Comparison of ENCODE assay signal across 9 mouse cellular contexts in genomic region chr8:72268356-72268755, GRCm38 (mm10). TPM values are rescaled to one million over a fixed set of nuclear protein-coding genes. Genes with fewer than 3 reads are reported as not detected.
DNase-seq lines count a peak whose midpoint lies in the region; ATAC-seq lines count a peak whose summit lies in the region.
"Had no signal": no experiment of that assay in that cellular context is flagged by ENCODE, and none has a peak within 500 bp of the region (broad histone marks: within the 10 kb centered on the region; RNA-seq: fewer than 3 reads in every experiment).

No protein-coding gene starts in this region.

- no peaks in the 10 kb centered on the region for H3K4me1 ChIP-seq in midbrain, embryonic 10.5 days
- no peaks in the 10 kb centered on the region for H3K4me1 ChIP-seq in midbrain, embryonic 11.5 days (ENCODE audit: control insufficient read depth, insufficient read depth, low read length)
- peaks cover 6 to 10% of the 10 kb centered on the region in 2 experiments for H3K4me1 ChIP-seq in heart, embryonic 14.5 days (ENCODE audit: control insufficient read depth in 2 of 2, insufficient read depth in 2 of 2, low read length in 2 of 2)
- no peaks in the 10 kb centered on the region for H3K4me1 ChIP-seq in midbrain, embryonic 15.5 days

- no peaks in the 10 kb centered on the region for H3K9me3 ChIP-seq in midbrain, embryonic 10.5 days (replicated peaks)
- H3K9me3 ChIP-seq in midbrain, embryonic 11.5 days (ENCODE audit: control insufficient read depth, low read length): no peaks in the 10 kb centered on the region
- H3K9me3 ChIP-seq in heart, embryonic 14.5 days (ENCODE audit: control insufficient read depth, low read length): no peaks in the 10 kb centered on the region
- no peaks in the 10 kb centered on the region for H3K9me3 ChIP-seq in midbrain, embryonic 15.5 days

- no peak for ATAC-seq in midbrain, embryonic 11.5 days (ENCODE audit: low FRiP score)
- ATAC-seq in heart, embryonic 14.5 days (ENCODE audit: insufficient number of reproducible peaks, insufficient read depth, low FRiP score, low read depth): peak; percentile 86
- peak; percentile 85 for ATAC-seq in megakaryocyte progenitor cell, adult 5-6 weeks (replicated peaks; ENCODE audit: poor library complexity)
- no peak for ATAC-seq in midbrain, embryonic 15.5 days (replicated peaks)

- 0 out of 2 replicates have a peak overlapping the region, but pooled peaks have one; percentile 17 for H3K27ac ChIP-seq in midbrain, embryonic 10.5 days (replicated peaks)
- no peak overlapping the region for H3K27ac ChIP-seq in midbrain, embryonic 11.5 days (ENCODE audit: low read depth, low read length)
- H3K27ac ChIP-seq in heart, embryonic 14.5 days (replicated peaks in 1 of 2; ENCODE audit: control insufficient read depth in 1 of 2, insufficient read depth in 1 of 2, low read depth in 2 of 2, low read length in 2 of 2): peak overlapping the region; percentile 83 to 87
- H3K27ac ChIP-seq in midbrain, embryonic 15.5 days: no peak overlapping the region

- 89% methylated on average over 15 of the region's 15 CpGs for WGBS in midbrain, embryonic 10.5 days
- 91% methylated on average over 15 of the region's 15 CpGs for WGBS in midbrain, embryonic 11.5 days
- WGBS in heart, embryonic 14.5 days: 22% methylated on average over 15 of the region's 15 CpGs
- WGBS in midbrain, embryonic 15.5 days: 90% methylated on average over 15 of the region's 15 CpGs

- no peaks in the 10 kb centered on the region for H3K36me3 ChIP-seq in midbrain, embryonic 10.5 days
- no peaks in the 10 kb centered on the region for H3K36me3 ChIP-seq in midbrain, embryonic 11.5 days (ENCODE audit: control insufficient read depth, insufficient read depth, low read length)
- H3K36me3 ChIP-seq in heart, embryonic 14.5 days (ENCODE audit: control insufficient read depth, insufficient read depth, low read length): no peaks in the 10 kb centered on the region
- no peaks in the 10 kb centered on the region for H3K36me3 ChIP-seq in midbrain, embryonic 15.5 days (replicated peaks)

- H3K4me2 ChIP-seq in midbrain, embryonic 11.5 days: no peak overlapping the region
- H3K4me2 ChIP-seq in heart, embryonic 14.5 days (ENCODE audit: low read length): peak overlapping the region; percentile 47
- H3K4me2 ChIP-seq in midbrain, embryonic 15.5 days: no peak overlapping the region

- H3K4me3 ChIP-seq in midbrain, embryonic 10.5 days: no peak overlapping the region
- no peak overlapping the region for H3K4me3 ChIP-seq in midbrain, embryonic 11.5 days (ENCODE audit: low read depth, low read length)
- no peak overlapping the region for H3K4me3 ChIP-seq in heart, embryonic 14.5 days (ENCODE audit: control insufficient read depth in 1 of 2, insufficient read depth in 1 of 2, low read depth in 1 of 2, low read length in 2 of 2)
- no peak overlapping the region for H3K4me3 ChIP-seq in midbrain, embryonic 15.5 days

- H3K9ac ChIP-seq in midbrain, embryonic 11.5 days (ENCODE audit: low read length): no peak overlapping the region
- H3K9ac ChIP-seq in heart, embryonic 14.5 days (ENCODE audit: low read length): peak overlapping the region; percentile 45
- H3K9ac ChIP-seq in midbrain, embryonic 15.5 days: no peak overlapping the region

- no peaks in the 10 kb centered on the region for H3K27me3 ChIP-seq in midbrain, embryonic 10.5 days (ENCODE audit: low read depth, poor library complexity, severe bottlenecking)
- H3K27me3 ChIP-seq in midbrain, embryonic 11.5 days (ENCODE audit: control insufficient read depth, insufficient read depth, low read length): no peaks in the 10 kb centered on the region
- H3K27me3 ChIP-seq in heart, embryonic 14.5 days (ENCODE audit: control insufficient read depth, insufficient read depth, low read length): no peaks in the 10 kb centered on the region
- no peaks in the 10 kb centered on the region for H3K27me3 ChIP-seq in midbrain, embryonic 15.5 days (replicated peaks)

- DNase-seq in midbrain, embryonic 10.5 days (ENCODE audit: low spot score): no peak
- DNase-seq in midbrain, embryonic 11.5 days (ENCODE audit: low spot score, missing footprints): no peak
- peak; percentile 47 for DNase-seq in c-Kit-positive CD71-positive TER-119-positive erythroid progenitor cells, embryonic 14.5 days (ENCODE audit: low spot score)
- DNase-seq in kidney, postnatal 36 days: peak; percentile 83 to 91
- no peak for DNase-seq in cerebellum, postnatal 14 days

RNA-seq across cellular contexts. Expression of gene Ap1m1, which starts 28.5 kb away (rescaled TPM):
- polyA plus RNA-seq in midbrain, embryonic 10.5 days (2016; fragmentation: Nextera tagmentation; extraction: Ambion mirVana): 201 and 235 TPM in 2 replicates
- polyA plus RNA-seq in midbrain, embryonic 11.5 days (2014; fragmentation: Nextera tagmentation; extraction: Ambion mirVana): 170 and 173 TPM in 2 replicates
- 108 TPM in 2 replicates for polyA plus RNA-seq in heart, embryonic 14.5 days (2014; fragmentation: Nextera tagmentation; extraction: Ambion mirVana)
- total RNA-seq in megakaryocyte progenitor cell, adult 5-6 weeks (2015): 88.1 and 90.6 TPM in 2 replicates
- 52.4 and 65.4 TPM in 2 replicates for total RNA-seq in megakaryocyte progenitor cell, adult 5-6 weeks (2017)
- polyA plus RNA-seq in midbrain, embryonic 15.5 days (2015; fragmentation: Nextera tagmentation; extraction: Ambion mirVana): 296 and 302 TPM in 2 replicates

RNA-seq across cellular contexts. Expression of gene Gm10282, which starts 36.7 kb away (rescaled TPM):
- 38.0 and 38.7 TPM in 2 replicates for polyA plus RNA-seq in midbrain, embryonic 10.5 days (2016; fragmentation: Nextera tagmentation; extraction: Ambion mirVana)
- 39.3 and 42.3 TPM in 2 replicates for polyA plus RNA-seq in midbrain, embryonic 11.5 days (2014; fragmentation: Nextera tagmentation; extraction: Ambion mirVana)
- polyA plus RNA-seq in heart, embryonic 14.5 days (2014; fragmentation: Nextera tagmentation; extraction: Ambion mirVana): 17.9 and 18.1 TPM in 2 replicates
- total RNA-seq in megakaryocyte progenitor cell, adult 5-6 weeks (2015): 58.7 and 76.6 TPM in 2 replicates
- 68.3 and 86.8 TPM in 2 replicates for total RNA-seq in megakaryocyte progenitor cell, adult 5-6 weeks (2017)
- 9.0 and 11.9 TPM in 2 replicates for polyA plus RNA-seq in midbrain, embryonic 15.5 days (2015; fragmentation: Nextera tagmentation; extraction: Ambion mirVana)

RNA-seq across cellular contexts. Expression of gene Fam32a, which starts 48.8 kb away (rescaled TPM):
- 75.2 and 83.1 TPM in 2 replicates for polyA plus RNA-seq in midbrain, embryonic 10.5 days (2016; fragmentation: Nextera tagmentation; extraction: Ambion mirVana)
- 73.1 and 77.8 TPM in 2 replicates for polyA plus RNA-seq in midbrain, embryonic 11.5 days (2014; fragmentation: Nextera tagmentation; extraction: Ambion mirVana)
- polyA plus RNA-seq in heart, embryonic 14.5 days (2014; fragmentation: Nextera tagmentation; extraction: Ambion mirVana): 39.6 and 42.3 TPM in 2 replicates
- total RNA-seq in megakaryocyte progenitor cell, adult 5-6 weeks (2015): 40.5 and 44.9 TPM in 2 replicates
- 37.5 and 39.1 TPM in 2 replicates for total RNA-seq in megakaryocyte progenitor cell, adult 5-6 weeks (2017)
- 112 and 115 TPM in 2 replicates for polyA plus RNA-seq in midbrain, embryonic 15.5 days (2015; fragmentation: Nextera tagmentation; extraction: Ambion mirVana)

RNA-seq across cellular contexts. Expression of gene Klf2, which starts 50.5 kb away (rescaled TPM):
- polyA plus RNA-seq in midbrain, embryonic 10.5 days (2016; fragmentation: Nextera tagmentation; extraction: Ambion mirVana): 4.0 and 4.1 TPM in 2 replicates
- 5.0 and 6.5 TPM in 2 replicates for polyA plus RNA-seq in midbrain, embryonic 11.5 days (2014; fragmentation: Nextera tagmentation; extraction: Ambion mirVana)
- polyA plus RNA-seq in heart, embryonic 14.5 days (2014; fragmentation: Nextera tagmentation; extraction: Ambion mirVana): 22.0 and 24.1 TPM in 2 replicates
- 10.8 and 21.8 TPM in 2 replicates for total RNA-seq in megakaryocyte progenitor cell, adult 5-6 weeks (2015)
- total RNA-seq in megakaryocyte progenitor cell, adult 5-6 weeks (2017): 2.0 and 6.6 TPM in 2 replicates
- polyA plus RNA-seq in midbrain, embryonic 15.5 days (2015; fragmentation: Nextera tagmentation; extraction: Ambion mirVana): 4.7 and 5.4 TPM in 2 replicates

RNA-seq across cellular contexts. Expression of gene Gm11034, which starts 54.9 kb away (rescaled TPM):
- polyA plus RNA-seq in midbrain, embryonic 10.5 days (2016; fragmentation: Nextera tagmentation; extraction: Ambion mirVana): not detected in 2 replicates
- not detected in 2 replicates for polyA plus RNA-seq in midbrain, embryonic 11.5 days (2014; fragmentation: Nextera tagmentation; extraction: Ambion mirVana)
- polyA plus RNA-seq in heart, embryonic 14.5 days (2014; fragmentation: Nextera tagmentation; extraction: Ambion mirVana): not detected in 2 replicates
- total RNA-seq in megakaryocyte progenitor cell, adult 5-6 weeks (2015): not detected in 2 replicates
- not detected in 2 replicates for total RNA-seq in megakaryocyte progenitor cell, adult 5-6 weeks (2017)
- polyA plus RNA-seq in midbrain, embryonic 15.5 days (2015; fragmentation: Nextera tagmentation; extraction: Ambion mirVana): not detected in 2 replicates
- total RNA-seq: adrenal gland, postnatal 4 days had no signal

Comparison
In these comparisons a context has a peak if more than half of its experiments do, and no peak if none do; other contexts are left out.
1. H3K27ac ChIP-seq: peak in midbrain, embryonic 10.5 days (single experiment) and heart, embryonic 14.5 days (2 of 2); none in midbrain, embryonic 11.5 days (single experiment) and midbrain, embryonic 15.5 days (single experiment).
2. DNase-seq: peak in c-Kit-positive CD71-positive TER-119-positive erythroid progenitor cells, embryonic 14.5 days (single experiment) and kidney, postnatal 36 days (2 of 2); none in midbrain, embryonic 10.5 days (single experiment), midbrain, embryonic 11.5 days (single experiment) and cerebellum, postnatal 14 days (0 of 2).
3. ATAC-seq: peak in heart, embryonic 14.5 days (single experiment) and megakaryocyte progenitor cell, adult 5-6 weeks (single experiment); none in midbrain, embryonic 11.5 days (single experiment) and midbrain, embryonic 15.5 days (single experiment).